Mouse (Mus musculus) T-helper 17 cell (primary cell): ENCODE measurements at regions not wholly inside any gene's neighbourhood (a gene's known extent, or its start where the extent isn't known, plus 50 kb on each side); places are given as distances from the start of the nearest gene placed in this dataset.

Experiments used
- in situ Hi-C, 2 experiments: fragments of 300-600 bp; cut with MboI, MseI; formaldehyde crosslinking; loops; 1 replicate in 1 of 2; 2 replicates in 1 of 2; pipeline ENCODE4 v1.15.1; 2025; ENCODE audit warnings: high pct_unique_total_duplicates in 2 of 2

GRCm38 (mm10) chr12:16023273-16023672 is 206.6 kb upstream of the Trib2 start:
- in situ Hi-C loops, result no loop called here

GRCm38 (mm10) chr12:16021202-16021821 is 204.6 kb upstream of the Trib2 start:
- in situ Hi-C loops, result no loop called here

- in situ Hi-C loops, result loop anchor here in 1 of 2 experiments (10.0 kb wide), 1 partner anchor 483 kb away; no protein-coding TSS in a partner anchor
Observed at GRCm38 (mm10) chr12:16018237-16018636, 201.5 kb upstream of the Trib2 start.

- in situ Hi-C loops, result loop anchor here in 1 of 2 experiments (10.0 kb wide), 1 partner anchor 482 kb away; no protein-coding TSS in a partner anchor
Observed at GRCm38 (mm10) chr12:16016621-16017020, 199.9 kb upstream of the Trib2 start.

- in situ Hi-C loops, result loop anchor here in 1 of 2 experiments (10.0 kb wide), 1 partner anchor 481 kb away; no protein-coding TSS in a partner anchor
Observed at GRCm38 (mm10) chr12:16015596-16015995, 198.9 kb upstream of the Trib2 start.

GRCm38 (mm10) chr12:16014679-16015078 is 198.0 kb upstream of the Trib2 start:
- in situ Hi-C loops, result loop anchor here in 1 of 2 experiments (10.0 kb wide), 1 partner anchor 480 kb away; no protein-coding TSS in a partner anchor

GRCm38 (mm10) chr12:16013861-16014630 is 197.3 kb upstream of the Trib2 start:
- in situ Hi-C loops, result loop anchor here in 1 of 2 experiments (10.0 kb wide), 1 partner anchor 479 kb away; no protein-coding TSS in a partner anchor

GRCm38 (mm10) chr12:16013354-16013753 is 196.6 kb upstream of the Trib2 start:
- in situ Hi-C loops, result loop anchor here in 1 of 2 experiments (10.0 kb wide), 1 partner anchor 479 kb away; no protein-coding TSS in a partner anchor

GRCm38 (mm10) chr12:16012081-16012480 is 195.4 kb upstream of the Trib2 start:
- in situ Hi-C loops, result loop anchor here in 1 of 2 experiments (10.0 kb wide), 1 partner anchor 477 kb away; no protein-coding TSS in a partner anchor

GRCm38 (mm10) chr12:16009822-16010620 is 193.3 kb upstream of the Trib2 start:
- in situ Hi-C loops, result loop anchor here (5.0 to 10.0 kb wide), 4 partner anchors 38 to 475 kb away; partner anchors contain the start of gene Trib2 (in 1 of the 2)

- in situ Hi-C loops, result loop anchor here (5.0 kb wide), 3 partner anchors 37 to 192 kb away; partner anchors contain the start of gene Trib2 (in 1 of the 2)
Observed at GRCm38 (mm10) chr12:16008763-16009515, 192.2 kb upstream of the Trib2 start.

GRCm38 (mm10) chr12:16008261-16008660 is 191.5 kb upstream of the Trib2 start:
- in situ Hi-C loops, result loop anchor here (5.0 kb wide), 3 partner anchors 36 to 191 kb away; partner anchors contain the start of gene Trib2 (in 1 of the 2)

GRCm38 (mm10) chr12:16006688-16007087 is 190.0 kb upstream of the Trib2 start:
- in situ Hi-C loops, result loop anchor here (5.0 kb wide), 3 partner anchors 34 to 189 kb away; partner anchors contain the start of gene Trib2 (in 1 of the 2)

- in situ Hi-C loops, result loop anchor here (5.0 kb wide), 3 partner anchors 34 to 189 kb away; partner anchors contain the start of gene Trib2 (in 1 of the 2)
Observed at GRCm38 (mm10) chr12:16006286-16006685, 189.6 kb upstream of the Trib2 start.

- in situ Hi-C loops, result loop anchor here (5.0 kb wide), 6 partner anchors 100 to 1265 kb away; partner anchors contain the start of genes Pdia6 (in 1 of the 2) and Trib2 (in 1 of the 2)
Observed at GRCm38 (mm10) chr12:16001811-16002210, 185.1 kb upstream of the Trib2 start.

- in situ Hi-C loops, result loop anchor here (5.0 kb wide), 6 partner anchors 99 to 1266 kb away; partner anchors contain the start of genes Pdia6 (in 1 of the 2) and Trib2 (in 1 of the 2)
Observed at GRCm38 (mm10) chr12:16001225-16001624, 184.5 kb upstream of the Trib2 start.

GRCm38 (mm10) chr12:15998331-15998730 is 181.6 kb upstream of the Trib2 start:
- in situ Hi-C loops, result loop anchor here (10.0 to 25.0 kb wide), 2 partner anchors 536 to 939 kb away; no protein-coding TSS in a partner anchor

- in situ Hi-C loops, result loop anchor here (10.0 to 25.0 kb wide), 2 partner anchors 541 to 943 kb away; no protein-coding TSS in a partner anchor
Observed at GRCm38 (mm10) chr12:15993866-15994265, 177.1 kb upstream of the Trib2 start.

- in situ Hi-C loops, result loop anchor here in 1 of 2 experiments (25.0 kb wide), 1 partner anchor 951 kb away; no protein-coding TSS in a partner anchor
Observed at GRCm38 (mm10) chr12:15986351-15986750, 169.6 kb upstream of the Trib2 start.
